Mouse (Mus musculus): Measurements from ENCODE around the gene Gm5565.
"Not testable (repeated sequence)": the region's sequence is repeated elsewhere in the genome, so short reads cannot be mapped to it uniquely, and the experiment has no call there.

The Gm5565 gene

DNA sequence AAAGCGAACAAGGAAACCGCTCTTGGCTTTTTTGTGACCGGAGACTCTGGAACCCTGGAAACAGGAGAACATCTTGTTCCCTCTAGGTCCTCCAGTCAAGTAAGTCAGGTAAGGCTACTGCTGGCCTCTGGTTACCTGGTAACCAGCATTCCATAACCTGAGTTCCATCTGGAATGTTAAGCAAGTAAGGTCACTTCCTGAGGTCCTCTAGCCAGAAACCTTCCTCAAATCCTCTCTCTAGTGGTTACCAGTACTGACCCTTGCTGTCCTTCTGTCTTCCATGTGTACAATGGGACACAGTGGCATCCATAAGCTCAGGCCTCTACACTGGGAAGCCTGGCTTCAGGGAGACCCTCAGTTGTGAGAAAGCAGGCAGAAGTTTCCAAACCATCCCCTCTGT is at the start of gene Gm5565:
Gm5565 (minus strand) TSS at position 101 of the 400 bp plus-strand sequence.
- DNase-seq: not testable (repeated sequence)

DNA sequence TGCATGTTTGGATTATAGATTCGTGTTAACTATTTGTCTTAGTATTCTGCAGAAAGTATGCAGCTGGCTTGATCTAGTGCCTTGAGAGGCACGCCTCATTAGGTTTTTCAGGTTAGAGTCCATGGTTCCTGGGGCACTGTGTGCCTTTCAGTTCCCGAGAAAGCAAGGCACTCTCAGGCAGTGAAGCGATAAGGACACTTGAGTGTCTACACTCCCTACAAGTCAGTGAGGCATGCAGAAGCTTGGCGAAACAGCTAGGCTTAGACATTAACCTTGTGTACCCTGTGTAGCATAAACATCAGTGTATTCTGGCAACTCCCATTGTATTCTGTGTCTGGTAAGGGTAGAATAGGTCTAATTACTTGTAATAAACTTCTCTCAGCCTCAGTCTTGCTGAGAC is 45.2 kb upstream of the Gm5565 start:
- DNase-seq: no peak

DNA sequence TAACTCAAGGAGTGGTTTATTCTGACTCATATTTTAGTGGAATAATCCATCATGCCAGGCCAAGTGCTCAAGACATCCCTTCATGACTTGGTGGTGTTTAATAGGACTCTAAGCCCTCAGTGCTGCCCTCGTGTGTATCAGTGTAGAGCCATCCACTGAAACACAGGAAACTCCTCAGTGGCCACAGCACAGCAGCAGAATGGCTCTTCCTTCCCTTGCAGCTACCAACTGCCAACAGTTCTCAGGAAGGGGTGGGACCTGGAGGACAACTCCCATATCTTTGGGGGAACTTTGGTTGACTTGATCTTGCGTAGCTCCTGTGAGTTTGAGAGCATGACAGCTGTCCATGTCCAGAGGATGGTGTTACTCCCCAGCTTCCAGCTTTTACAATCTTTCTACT is 43.6 kb upstream of the Gm5565 start:
- no peak for DNase-seq

DNA sequence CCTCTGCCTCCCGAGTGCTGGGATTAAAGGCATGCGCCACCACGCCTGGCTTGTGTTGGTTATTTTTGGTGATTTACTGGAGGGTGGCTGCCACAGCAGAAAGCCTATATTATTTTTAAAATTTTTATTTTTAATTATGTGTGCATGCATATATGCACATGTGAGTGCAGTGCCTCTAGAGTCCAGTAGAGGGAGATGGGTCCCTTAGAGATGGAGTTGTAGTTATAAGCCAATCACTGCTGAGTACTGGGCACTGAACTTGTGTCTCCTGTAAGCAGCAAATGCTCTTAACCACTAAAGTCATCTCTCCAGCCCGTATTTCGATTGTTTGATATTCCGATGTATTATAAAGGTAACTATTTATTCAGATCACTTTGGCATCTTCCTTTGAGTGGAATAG is 40.2 kb upstream of the Gm5565 start:
- no peak for DNase-seq

DNA sequence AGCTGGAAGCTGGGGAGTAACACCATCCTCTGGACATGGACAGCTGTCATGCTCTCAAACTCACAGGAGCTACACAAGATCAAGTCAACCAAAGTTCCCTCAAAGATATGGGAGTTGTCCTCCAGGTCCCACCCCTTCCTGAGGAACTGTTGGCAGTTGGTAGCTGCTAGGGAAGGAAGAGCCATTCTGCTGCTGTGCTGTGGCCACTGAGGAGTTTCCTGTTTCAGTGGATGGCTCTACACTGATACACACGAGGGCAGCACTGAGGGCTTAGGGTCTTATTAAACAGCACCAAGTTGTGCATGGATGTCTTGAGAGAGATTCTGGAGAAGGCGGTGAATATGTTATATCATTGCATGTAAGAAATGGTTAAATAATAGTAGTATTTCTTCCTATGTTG is 39.2 kb upstream of the Gm5565 start:
- no peak for DNase-seq

DNA sequence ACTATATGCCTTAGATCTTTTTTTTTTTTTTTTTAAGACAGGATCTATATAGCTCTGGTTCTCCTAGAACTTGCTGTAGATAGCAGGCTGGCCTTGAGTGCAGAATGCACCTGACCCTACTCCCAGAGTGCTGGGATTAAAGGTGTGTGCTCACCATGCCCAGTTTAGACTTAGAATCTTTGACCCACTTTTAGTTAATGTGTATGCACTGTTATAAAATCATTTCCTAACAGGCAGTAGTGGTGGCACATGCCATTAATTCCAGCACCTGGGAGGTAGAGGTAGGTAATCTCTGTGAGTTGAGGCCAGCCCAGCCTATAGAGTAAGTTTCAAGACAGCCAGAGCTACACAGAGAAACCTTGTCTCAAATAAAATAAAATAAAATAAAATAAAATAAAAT is 38.7 kb upstream of the Gm5565 start:
- no peak for DNase-seq

DNA sequence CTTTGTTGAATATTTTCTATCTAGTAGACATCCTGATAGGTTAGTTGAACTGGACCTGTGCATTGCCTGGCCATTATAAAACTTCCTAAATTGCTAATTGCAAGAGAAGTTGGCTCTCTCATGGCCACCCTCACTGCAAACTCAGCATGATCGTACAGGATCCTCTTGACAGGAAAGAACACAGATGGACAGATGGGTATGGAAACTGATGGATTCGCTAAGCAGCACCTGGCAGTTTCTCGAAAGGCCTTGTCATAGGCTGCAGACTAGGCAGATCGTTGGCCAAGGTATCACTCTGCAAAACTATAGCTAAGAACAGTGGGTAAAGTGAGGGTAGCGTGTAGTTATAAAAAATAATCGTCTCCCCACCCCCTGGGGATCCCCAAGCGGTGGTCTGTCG is 33.0 kb upstream of the Gm5565 start:
- DNase-seq: no peak

DNA sequence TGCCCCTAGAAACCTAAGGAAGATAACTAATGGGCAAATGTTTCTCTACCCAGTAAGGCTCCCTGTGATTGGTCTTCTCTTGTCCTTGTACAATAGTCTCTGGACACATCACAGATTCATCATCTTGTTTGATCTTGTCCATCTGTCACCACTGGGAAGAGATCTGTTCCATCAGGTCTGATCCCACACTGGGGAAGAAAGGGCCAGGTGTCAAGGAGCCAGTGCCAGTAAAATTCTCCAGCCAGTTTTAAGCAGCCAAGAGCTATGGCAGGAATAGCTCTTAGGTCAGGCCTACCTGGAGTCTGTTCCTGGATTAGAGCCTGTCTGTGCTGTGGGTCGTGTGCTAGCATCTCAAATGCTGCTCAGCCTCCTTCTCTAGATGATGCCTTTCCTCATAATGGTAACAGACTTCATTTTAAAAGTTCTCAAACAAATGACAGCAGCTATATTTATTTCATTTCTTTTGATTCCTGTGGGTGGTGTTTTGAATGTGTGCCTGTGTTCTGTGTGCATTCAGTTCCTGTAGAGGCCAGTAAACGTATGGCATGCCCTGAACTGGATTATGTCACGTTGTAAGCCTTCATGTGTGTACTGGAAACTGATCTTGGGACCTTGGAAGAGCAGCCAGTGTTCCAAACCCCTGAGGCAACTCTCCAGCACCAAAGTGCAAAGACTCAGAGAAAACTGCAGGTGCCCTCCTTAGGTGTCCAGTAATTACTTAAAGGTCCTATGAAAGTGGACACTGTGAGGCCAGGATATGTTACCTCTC is 30.3 kb upstream of the Gm5565 start:
- DNase-seq: no peak

DNA sequence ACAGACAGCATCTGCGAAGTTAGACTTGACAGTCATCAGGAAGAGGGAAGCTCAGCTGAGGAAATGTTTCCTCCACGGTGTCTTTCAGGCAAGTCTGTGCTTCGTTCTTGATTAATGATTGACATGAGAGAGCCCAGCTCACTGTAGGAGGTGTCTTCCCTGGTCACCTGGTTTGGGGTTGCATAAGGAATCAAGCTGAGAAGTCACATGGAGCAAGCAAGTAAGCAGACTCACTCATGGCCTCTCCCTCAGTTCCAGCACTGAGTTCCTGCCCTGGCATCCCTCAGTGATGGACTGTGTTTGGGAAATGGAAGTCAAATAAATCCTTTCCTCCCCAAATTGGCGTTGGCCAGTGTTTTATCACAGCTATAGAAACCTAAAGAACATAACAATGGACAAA is 29.8 kb upstream of the Gm5565 start:
- no peak for DNase-seq

DNA sequence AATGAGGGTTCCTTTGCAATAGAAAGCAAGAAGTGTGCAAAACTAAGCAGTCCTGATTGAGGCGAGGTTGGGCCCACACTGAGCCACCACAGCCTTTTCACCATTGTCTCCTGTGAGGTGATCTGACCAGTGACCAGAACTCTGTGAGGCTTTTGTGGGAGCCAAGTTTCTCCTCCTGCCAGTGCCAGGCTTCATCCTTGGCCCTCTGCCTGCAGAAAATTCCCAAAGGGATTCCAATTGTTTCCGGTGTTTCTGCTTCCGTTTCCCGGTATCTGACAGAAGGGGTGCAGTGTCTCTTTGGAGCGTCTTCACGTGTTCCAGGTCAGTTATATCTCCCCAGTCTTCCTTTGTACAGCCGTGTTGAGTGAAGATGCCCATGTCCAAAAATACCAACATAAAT is 28.4 kb upstream of the Gm5565 start:
- no peak for DNase-seq

DNA sequence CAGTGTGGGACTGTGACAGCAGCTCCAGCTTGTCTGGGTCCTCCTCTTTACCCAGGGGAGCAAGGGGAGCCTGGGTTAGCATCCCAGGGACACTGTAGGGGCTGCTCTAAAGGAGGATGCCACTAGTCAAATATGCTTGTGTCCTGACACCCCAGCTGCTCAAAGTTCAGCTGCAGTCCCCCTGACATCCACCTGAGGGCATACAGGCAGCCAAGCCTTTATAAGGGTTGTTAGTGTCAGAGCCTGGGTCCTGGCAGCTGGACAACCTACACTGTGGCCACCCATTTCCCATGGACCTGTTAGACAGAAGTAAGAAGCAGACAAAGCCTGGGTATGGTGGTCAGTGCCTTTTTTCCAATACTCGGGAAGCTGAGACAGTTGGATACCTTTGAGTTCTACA is 27.8 kb upstream of the Gm5565 start:
- DNase-seq: no peak

DNA sequence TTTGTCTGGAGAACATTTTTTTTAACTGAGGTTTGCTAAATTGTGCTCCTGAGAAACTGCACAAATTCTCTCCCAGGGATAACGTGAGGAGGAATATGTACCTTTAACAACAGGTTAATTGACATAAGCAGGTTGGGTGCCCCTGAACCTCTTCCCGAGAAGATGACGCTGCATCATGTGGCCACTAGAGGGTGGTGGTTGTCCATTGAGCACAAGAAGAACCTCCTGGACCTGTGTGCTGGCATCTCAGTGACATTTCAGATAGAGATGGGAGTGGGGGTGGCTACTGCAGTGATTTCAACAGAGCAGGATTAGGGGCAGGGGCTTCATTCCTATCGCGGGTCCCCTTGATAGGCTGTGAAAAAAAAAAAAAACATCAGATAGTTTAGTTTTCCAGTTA is 27.1 kb upstream of the Gm5565 start:
- peak; percentile 23 for DNase-seq

DNA sequence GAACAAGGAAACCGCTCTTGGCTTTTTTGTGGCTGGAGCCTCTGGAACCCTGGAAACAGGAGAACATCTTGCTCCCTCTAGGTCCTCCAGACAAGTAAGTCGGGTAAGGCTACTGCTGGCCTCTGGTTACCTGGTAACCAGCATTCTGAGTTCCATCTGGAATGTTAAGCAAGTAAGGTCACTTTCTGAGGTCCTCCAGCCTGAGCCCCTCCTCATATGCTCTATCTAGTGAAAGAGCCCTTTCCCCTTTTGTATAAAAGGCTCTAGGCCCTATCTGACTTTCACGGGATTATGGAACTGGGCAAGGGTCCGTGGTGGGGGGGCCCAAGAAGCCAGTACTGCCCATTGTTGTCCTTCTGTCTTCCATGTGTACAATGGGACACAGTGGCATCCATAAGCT is 24.9 kb upstream of the Gm5565 start, which contains the start of gene 1700001J03Rik:
1700001J03Rik (minus strand) TSS at position 101 of the 400 bp plus-strand sequence.
- DNase-seq: not testable (repeated sequence)

DNA sequence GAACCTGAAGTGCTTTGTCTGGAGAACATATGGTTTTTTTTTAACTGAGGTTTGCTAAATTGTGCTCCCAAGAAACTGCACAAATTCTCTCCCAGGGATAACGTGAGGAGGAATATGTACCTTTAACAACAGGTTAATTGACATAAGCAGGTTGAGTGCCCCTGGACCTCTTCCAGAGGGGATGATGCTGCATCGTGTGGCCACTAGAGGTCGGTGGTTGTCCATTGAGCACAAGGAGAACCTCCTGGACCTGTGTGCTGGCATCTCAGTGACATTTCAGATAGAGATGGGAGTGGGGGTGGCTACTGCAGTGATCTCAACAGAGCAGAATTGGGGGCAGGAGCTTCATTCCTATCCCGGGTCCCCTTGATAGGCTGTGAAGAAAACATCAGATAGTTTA is 12.4 kb upstream of the Gm5565 start:
- DNase-seq: not testable (repeated sequence)

DNA sequence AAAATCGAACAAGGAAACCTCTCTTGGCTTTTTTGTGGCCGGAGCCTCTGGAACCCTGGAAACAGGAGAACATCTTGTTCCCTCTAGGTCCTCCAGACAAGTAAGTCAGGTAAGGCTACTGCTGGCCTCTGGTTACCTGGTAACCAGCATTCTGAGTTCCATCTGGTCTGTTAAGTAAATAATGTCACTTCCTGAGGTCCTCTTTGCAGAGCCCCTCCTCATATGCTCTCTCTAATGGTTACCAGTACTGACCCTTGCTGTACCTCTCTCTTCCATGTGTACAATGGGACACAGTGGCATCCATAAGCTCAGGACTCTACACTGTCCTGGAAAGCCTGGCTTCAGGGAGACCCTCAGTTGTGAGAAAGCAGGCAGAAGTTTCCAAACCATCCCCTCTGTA is 10.3 kb upstream of the Gm5565 start, which contains the start of gene Gm6309:
Gm6309 (minus strand) TSS at position 101 of the 400 bp plus-strand sequence.
- DNase-seq: not testable (repeated sequence)

DNA sequence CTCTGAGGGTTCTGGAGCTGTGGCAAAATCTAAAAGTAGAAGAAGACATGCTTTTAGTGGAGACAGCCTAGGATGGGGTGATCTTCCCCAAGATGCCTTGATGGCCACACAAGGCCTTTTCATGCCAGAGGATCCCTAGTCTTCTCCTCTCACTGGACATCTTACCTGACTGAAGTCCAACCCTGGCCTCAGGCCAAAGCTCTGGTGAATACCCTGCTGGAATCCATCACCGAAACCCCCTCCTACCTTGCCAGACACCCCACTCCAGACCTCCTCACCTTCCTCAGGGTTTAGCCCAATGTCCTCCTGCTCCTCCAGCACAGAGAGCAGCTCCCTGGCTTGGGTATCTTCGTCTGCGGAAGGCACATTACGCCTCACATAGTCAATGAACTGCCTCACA is 2.0 kb downstream of the Gm5565 start:
- not testable (repeated sequence) for DNase-seq

DNA sequence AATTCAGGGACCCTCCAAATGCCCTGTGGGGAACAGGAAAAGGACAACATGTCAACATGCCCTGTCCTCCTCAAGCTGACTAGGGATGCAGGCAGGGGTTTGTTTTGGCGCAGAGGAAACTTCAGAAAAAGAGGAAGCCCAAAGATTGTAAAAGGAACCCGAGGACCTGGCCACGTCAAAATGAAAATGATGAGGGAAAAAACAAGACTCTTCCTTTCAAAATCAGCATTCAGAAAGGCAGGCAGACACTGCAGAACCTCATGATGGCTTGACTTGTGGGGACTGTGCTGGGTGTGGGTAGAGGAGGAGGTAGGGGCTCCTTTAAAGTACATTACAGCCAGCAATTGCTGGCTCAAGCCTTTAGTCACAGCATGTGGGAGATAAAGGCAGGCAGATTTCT is 9.9 kb downstream of the Gm5565 start:
- DNase-seq: no peak

DNA sequence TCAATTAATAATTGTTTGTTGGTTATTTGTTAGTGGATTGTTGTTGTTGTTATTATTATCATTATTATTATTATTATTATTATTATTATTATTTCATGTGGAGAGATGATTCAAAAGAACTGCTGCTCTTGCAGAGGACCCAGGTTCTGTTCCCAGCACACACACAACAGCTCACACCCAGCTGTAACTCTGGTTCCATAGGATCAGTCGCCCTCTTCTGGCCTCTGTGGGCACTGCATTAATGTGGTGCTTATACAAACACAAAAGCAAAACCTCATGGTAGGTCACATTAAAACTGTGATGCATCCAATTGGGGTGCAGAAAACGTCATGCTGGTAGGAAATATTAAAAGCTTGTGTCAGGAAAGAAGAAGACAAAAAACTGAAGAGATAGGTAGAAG is 12.4 kb downstream of the Gm5565 start:
- no peak for DNase-seq

Data from layer of hippocampus, adult 9-11 months (tissue).